ENCODE assay signal across 24 mouse cellular contexts in the genomic region with DNA sequence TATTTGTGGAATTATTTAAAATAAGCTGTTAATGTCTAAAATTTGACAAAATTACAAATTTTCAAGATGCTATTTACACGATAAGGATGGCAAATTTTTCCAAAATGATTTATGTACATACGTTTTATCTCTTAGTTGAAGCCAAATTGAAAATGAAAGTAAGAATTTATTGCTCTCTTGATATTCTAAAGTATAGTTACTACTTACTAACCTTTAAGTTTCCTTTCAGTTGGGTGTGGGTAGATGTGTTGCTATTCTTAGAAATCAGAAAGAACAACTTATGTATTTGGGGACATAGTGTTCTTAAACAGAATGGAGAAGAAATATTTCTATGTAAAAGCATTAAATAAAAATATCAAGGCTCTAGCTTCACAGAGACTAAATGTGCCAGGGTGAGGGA.
"Had no signal": no experiment of that assay in that cellular context is flagged by ENCODE, and none has a peak within 500 bp of the region (broad histone marks: within the 10 kb centered on the region; RNA-seq: fewer than 3 reads in every experiment).

No protein-coding gene starts in this region.

- H3K36me3 ChIP-seq: intestine, embryonic 15.5 days; kidney, embryonic 15.5 days; limb, embryonic 12.5 days; limb, embryonic 15.5 days; neural tube, embryonic 12.5 days; neural tube, embryonic 15.5 days had no signal

- H3K27me3 ChIP-seq: intestine, embryonic 15.5 days; kidney, embryonic 15.5 days; limb, embryonic 12.5 days; limb, embryonic 15.5 days; neural tube, embryonic 12.5 days; neural tube, embryonic 15.5 days had no signal

- ATAC-seq: liver, postnatal 0 days; lung, postnatal 0 days had no signal

- DNase-seq: kidney, adult 11 months; kidney, adult 8-10 months; kidney, postnatal 10 days; kidney, postnatal 36 days; layer of hippocampus, postnatal 36 days; left cerebral cortex, postnatal 4 days; liver, postnatal 0 days; lung, embryonic 14.5 days; lung, postnatal 4 days; midbrain, embryonic 14.5 days; retina, postnatal 1 day; right cerebral cortex, postnatal 25 days; thymus, postnatal 4 days had no signal

- H3K4me1 ChIP-seq: intestine, embryonic 15.5 days; kidney, embryonic 15.5 days; limb, embryonic 12.5 days; limb, embryonic 15.5 days; neural tube, embryonic 12.5 days; neural tube, embryonic 15.5 days had no signal

- H3K9me3 ChIP-seq: intestine, embryonic 15.5 days; kidney, embryonic 15.5 days; limb, embryonic 12.5 days; limb, embryonic 15.5 days; neural tube, embryonic 12.5 days; neural tube, embryonic 15.5 days had no signal

- H3K4me3 ChIP-seq: intestine, embryonic 15.5 days; kidney, embryonic 15.5 days; limb, embryonic 12.5 days; limb, embryonic 15.5 days; neural tube, embryonic 12.5 days; neural tube, embryonic 15.5 days had no signal

- H3K9ac ChIP-seq: intestine, embryonic 15.5 days; kidney, embryonic 15.5 days; limb, embryonic 12.5 days; limb, embryonic 15.5 days; liver, embryonic 14.5 days; liver, postnatal 0 days; lung, embryonic 14.5 days; neural tube, embryonic 12.5 days; neural tube, embryonic 15.5 days had no signal

- H3K27ac ChIP-seq: intestine, embryonic 15.5 days; kidney, embryonic 15.5 days; limb, embryonic 12.5 days; limb, embryonic 15.5 days; liver, embryonic 14.5 days; neural tube, embryonic 12.5 days; neural tube, embryonic 15.5 days; stomach, postnatal 0 days had no signal

- H3K4me2 ChIP-seq: intestine, embryonic 15.5 days; kidney, embryonic 15.5 days; limb, embryonic 12.5 days; limb, embryonic 15.5 days; liver, embryonic 11.5 days; lung, embryonic 14.5 days; midbrain, embryonic 11.5 days; neural tube, embryonic 12.5 days; neural tube, embryonic 15.5 days had no signal
